Mouse (Mus musculus) cerebellum, postnatal 36 days (tissue): Measurements from ENCODE around the gene Rarb.
"Not testable (repeated sequence)": the region's sequence is repeated elsewhere in the genome, so short reads cannot be mapped to it uniquely, and the experiment has no call there.

ENCODE experiments used
- DNase-seq, 2 experiments: peaks; one replicate each; pipeline ENCODE4 v3.0.0; 2021 to 2022; ENCODE audit warnings: mixed read lengths in 2 of 2

Rarb gene

DNA sequence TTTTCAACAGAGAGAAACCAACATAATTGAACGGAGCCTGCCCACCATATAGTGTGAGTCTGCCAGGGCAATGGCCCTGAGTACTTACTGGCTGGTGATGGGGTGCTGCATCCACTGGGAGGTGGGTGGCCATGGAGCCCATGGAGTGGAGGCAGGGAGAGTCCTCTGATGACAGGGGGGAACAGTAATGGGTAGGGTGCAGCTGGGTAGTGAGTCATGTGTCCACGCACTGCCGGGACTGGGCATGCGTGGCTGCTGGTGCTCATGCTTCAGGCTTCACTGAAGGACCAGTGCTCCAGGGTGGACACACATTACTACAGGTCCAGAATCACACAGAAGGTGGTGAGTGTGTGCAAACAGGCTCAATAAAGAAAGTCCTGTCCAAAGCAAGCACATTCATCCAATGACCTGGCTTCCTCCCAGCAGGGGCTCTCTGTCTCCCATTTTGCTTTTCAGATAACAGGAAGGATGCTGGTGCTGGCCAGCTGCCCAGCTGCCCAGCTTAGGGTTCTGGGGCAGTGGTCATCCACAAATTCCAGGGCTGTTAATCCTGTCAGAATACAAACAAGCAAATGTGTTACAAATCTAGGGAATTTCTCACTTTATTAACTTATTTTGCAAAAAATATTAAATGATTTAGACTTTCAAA, at the start of gene Rarb:
Rarb (minus strand) TSS at position 555 of the 649 bp plus-strand sequence.
- no peak for DNase-seq

- DNase-seq: no peak
Measured at GRCm38 (mm10) chr14:16842036-16842435, 23.1 kb upstream of the Rarb start.

DNA sequence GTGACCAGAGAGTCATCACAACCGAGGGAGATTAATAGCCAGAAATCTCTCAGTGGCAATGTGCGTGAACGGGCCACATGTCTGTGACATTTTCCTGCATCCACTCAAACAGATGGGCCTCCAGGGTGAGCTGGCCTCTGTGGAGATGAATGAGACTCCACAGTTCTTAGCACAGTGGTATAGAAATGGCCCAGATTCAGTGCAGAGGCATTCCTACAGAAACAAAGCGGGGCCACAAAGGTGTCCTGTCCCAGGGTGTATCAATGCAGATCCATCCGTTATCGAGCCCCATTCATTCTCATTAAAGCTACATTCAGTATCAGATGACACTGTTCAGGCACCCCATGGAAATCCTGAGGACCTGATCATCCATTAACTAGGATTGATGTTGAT, 22.6 kb upstream of the Rarb start:
- peak; percentile 27 to 44 for DNase-seq

GRCm38 (mm10) chr14:16840951-16841596, 22.1 kb upstream of the Rarb start:
- peak; percentile 53 to 59 for DNase-seq

DNA sequence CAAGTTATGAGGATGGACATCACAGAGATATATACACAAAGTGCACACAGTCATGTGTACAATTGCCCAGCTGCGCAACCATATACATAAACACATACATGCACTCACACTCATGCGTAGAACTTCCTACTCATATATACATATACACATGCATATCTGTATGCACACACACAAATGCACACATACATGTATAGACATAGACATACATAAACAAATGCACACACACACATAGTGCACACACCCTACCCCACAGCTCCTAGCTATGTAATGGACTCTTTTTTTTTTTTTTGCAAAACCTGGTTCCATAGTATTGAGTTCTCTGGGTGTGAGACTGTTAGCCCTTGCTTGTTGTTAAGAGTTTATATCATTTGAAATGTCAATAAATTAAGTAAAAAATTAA, 21.2 kb upstream of the Rarb start:
- DNase-seq: no peak

DNA sequence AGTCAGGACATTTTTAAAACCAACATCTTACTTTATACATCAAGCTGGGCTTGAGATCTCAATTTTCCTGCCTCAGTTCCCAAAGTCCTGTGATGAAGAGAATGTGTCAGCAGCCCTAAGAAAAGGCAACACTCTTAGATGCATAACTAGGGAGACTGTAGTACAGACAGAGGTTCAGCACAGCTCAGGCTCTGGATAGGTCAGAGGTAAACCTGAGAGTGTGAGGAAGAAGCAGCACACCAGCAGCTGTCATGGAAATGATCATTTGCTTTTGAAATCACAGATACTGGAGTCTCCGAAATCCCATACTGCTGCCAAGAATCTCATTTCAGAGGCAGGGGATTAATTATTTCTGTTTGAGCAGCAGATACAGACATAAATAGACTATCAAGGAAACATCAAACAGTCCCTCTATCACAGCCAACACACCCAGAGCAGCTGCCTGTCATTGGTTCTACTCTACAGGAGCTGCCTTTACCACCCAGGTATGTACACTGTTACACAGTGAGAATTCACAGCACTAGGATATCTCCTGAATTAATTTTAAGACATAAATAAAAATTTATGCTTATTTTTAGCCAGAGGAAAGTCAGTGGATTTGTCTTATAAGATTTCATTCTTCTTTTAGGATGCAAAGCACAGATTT, 3.7 kb downstream of the Rarb start:
- no peak for DNase-seq

DNA sequence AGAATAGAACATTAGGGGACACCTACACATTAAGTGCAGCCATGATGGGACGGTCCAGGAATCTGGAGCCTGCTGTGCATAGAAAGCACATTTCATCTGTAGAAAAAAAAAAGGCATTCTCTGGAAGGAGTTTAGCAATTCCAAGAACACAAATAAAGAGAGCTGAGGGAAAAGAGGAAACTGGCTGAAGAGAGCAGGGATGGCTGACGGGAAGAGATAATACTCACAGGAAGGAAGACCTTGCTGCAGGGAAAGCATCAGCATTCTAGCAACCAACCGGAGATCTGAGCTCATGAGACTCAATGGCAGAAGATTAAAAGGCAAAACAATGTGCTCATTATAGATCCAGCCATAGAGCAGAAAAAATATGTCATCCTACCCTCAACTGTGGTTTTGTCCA, 12.8 kb downstream of the Rarb start:
- DNase-seq: no peak

GRCm38 (mm10) chr14:16790161-16790560, 28.8 kb downstream of the Rarb start:
- DNase-seq: no peak

GRCm38 (mm10) chr14:16781942-16782541, 36.9 kb downstream of the Rarb start:
- DNase-seq: no peak

- DNase-seq: no peak
Measured at GRCm38 (mm10) chr14:16776723-16777381, 42.1 kb downstream of the Rarb start.

DNA sequence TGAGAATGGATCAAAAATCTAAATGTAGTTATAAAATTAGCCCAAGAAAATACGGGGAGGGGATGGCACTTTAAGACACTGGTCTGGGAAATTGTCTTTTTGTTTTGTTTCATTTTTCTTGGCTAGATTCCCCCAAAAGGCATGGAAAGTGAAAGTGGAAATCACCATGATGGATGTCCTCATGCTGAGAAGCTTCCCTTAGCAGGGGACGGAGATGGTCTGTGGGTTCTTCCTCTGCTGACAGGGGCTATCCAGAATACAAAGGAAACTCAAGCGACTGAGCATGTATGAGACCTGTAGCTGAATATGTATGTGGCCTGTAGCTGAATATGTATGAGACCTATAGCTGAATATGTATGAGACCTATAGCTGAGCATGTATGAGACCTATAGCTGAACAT, 46.0 kb downstream of the Rarb start:
- no peak for DNase-seq

- DNase-seq: no peak
Measured at GRCm38 (mm10) chr14:16765891-16766290, 53.1 kb downstream of the Rarb start.

DNA sequence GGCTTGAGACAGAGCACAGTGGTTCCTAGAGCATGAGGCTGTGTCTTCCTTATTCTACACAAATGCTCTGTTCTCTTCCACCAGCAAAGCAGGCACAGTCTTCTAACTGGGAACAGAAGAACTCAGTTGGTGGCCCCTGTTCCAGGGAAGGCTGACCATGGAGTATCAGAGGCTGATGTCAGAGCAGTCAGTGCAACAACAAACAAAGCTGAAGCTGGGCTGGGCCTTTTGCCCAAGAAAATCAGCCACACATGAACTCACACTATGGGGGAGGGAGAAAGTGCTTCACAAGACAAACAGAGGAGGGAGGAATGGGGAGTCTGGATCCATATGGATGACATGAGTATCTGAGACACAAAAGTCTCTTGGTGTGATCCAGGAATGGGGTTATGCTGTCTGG, 56.2 kb downstream of the Rarb start:
- DNase-seq: no peak

- no peak for DNase-seq
Measured at GRCm38 (mm10) chr14:16758773-16759434, 60.1 kb downstream of the Rarb start.

GRCm38 (mm10) chr14:16755601-16756000, 63.4 kb downstream of the Rarb start:
- not testable (repeated sequence) for DNase-seq

GRCm38 (mm10) chr14:16752648-16753047, 66.3 kb downstream of the Rarb start:
- no peak for DNase-seq

DNA sequence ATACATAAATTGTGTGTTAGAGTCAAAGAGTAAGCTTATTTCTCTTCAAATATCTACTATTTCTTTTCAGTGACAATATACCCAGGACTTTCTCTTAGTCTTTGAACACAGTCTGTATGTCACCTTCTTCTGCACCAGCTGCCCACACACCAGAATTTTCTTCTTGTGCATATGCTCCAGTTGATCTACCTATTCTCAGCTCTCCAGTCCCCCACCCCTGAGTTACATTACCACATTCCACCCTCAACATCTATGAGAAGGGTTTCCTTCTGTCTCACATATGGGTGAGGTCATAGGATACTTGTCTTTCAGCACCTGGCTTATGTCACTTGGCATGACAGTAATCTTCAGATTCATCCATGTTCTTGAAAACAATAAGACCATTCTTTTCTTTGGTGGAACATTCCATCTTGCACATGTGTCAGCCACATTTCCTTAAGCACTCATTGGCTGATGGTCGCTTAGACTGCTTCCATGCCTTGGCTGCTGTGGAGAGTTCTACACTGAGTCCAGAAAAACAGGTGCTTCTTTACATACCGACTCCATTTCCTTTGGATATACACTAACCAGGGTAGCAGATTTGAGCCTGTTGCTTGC, 71.9 kb downstream of the Rarb start:
- DNase-seq: no peak

DNA sequence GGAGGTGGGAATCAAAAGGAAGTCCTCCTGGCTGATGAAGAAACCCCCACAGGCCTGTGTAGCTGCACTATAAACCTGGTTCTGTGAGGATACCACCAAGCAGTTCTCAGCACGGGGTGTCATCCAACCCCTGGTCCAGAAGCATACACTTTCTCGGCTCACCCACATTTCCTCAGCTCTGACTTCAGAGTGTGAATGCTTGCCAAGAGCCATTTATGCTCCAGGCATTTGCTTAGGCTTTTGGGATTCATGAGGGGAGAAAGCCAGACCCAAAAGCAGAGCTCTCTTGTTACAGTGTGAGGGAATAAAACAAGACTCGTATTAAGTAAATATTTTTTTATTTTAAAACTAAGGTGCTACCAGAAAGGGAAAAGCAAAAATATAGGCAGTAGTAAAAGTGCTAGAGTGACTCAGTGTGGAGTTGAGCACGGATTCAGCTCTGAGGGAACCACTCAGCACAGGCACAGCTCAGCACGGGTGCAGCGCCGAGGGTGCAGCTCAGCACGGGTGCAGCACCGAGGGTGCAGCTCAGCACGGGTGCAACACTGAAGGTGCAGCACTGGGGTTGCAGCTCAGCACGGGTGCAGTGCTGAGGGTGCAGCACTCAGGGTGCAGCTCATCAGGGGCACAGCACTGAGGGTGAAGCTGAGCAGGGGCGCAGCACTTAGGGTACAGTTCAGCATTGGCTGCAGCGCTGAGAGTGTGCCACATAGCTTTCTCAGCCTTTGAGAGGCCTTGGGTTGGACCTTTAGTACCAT, 77.8 kb downstream of the Rarb start:
- no peak for DNase-seq

DNA sequence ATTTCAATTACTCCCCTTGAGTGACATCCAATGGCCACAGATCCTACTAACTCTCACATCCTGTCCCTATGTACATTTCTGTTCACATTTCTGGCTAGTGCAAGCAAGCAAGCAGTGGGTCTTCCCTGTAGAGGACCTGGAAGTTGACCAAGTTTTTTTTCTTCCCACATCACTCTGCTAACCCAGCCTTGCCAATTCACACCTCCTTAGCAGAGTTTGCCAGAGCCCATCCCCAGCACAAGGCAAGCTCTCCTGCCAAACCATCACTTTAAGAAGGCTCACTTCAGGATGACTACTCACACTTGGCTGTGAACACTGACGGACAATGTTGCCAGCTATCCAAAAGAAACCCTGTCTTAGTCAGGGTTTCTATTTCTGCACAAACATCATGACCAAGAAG, 80.4 kb downstream of the Rarb start:
- DNase-seq: no peak

- DNase-seq: no peak
Measured at GRCm38 (mm10) chr14:16737781-16738180, 81.2 kb downstream of the Rarb start.

DNA sequence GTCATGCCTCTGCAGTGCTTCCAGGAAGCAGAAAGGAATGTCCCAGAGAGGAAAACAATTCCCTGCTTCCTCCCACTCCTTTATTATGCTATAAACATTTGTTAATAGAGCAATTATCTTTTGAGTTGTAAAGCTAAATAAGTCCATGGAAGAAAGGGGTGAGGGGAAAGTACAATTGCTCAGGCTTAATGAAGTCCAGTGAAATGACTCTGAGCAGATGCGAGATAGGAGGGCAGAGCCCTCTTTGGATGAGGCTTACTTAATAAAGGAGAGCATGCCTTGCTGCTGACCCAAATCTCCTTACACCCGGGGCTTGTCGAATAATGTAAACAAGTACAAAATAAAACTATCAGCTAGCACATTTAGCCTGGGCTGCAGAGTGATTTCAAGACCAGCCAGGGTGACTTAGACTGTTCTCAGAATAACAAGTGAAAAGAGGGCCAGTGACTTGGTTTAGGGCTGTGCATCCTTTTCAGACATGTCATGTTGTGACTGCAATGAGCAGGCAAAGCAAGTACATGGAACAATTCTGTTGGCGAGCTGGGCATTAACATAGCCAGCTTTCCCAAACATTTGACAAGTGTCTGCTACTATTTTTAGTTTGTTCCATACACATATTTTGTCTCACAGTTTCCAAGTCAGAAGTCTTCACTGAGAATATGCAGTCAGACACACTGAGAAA, 83.5 kb downstream of the Rarb start:
- DNase-seq: no peak
